Mouse (Mus musculus) MEL (cell line): ENCODE measurements at regions not wholly inside any gene's neighbourhood (a gene's known extent, or its start where the extent isn't known, plus 50 kb on each side); places are given as distances from the start of the nearest gene placed in this dataset.

Experiments used
- DNase-seq: peaks from one replicate; pipeline ENCODE4 v3.0.0; 2011; ENCODE audit warnings: low read depth, low spot score
- H3K27ac ChIP-seq: 2 replicates; pipeline ENCODE4 v1.5.1; 2012; ENCODE audit warnings: low read depth, mild to moderate bottlenecking, control low read depth, low read length, moderate library complexity; ENCODE audit not compliant: control insufficient read depth
- H3K27me3 ChIP-seq, 2 experiments: fragments of 150-350 bp in 1 of 2; sonication (generic) in 1 of 2; 2 replicates each; pipeline ENCODE4 v1.6.1; 2012; ENCODE audit warnings: low read length in 2 of 2, mild to moderate bottlenecking in 2 of 2, improper control_type of control experiment in 1 of 2, moderate library complexity in 1 of 2; ENCODE audit not compliant: insufficient read depth in 2 of 2, control insufficient read depth in 1 of 2
- H3K36me3 ChIP-seq, 2 experiments: 2 replicates each; pipeline ENCODE4 v1.6.1; 2012 to 2014; ENCODE audit warnings: low read length in 2 of 2, improper control_type of control experiment in 1 of 2, inconsistent platforms in 1 of 2, mild to moderate bottlenecking in 1 of 2; ENCODE audit not compliant: insufficient read depth in 2 of 2, control insufficient read depth in 1 of 2
- H3K4me1 ChIP-seq, 2 experiments: fragments of 150-350 bp in 1 of 2; sonication (generic) in 1 of 2; 2 replicates each; pipeline ENCODE4 v1.6.1; 2012; ENCODE audit warnings: low read length in 2 of 2, improper control_type of control experiment in 1 of 2, mild to moderate bottlenecking in 1 of 2; ENCODE audit not compliant: insufficient read depth in 2 of 2, control insufficient read depth in 1 of 2
- H3K4me3 ChIP-seq, 2 experiments: fragments of 150-350 bp in 1 of 2; sonication (generic) in 1 of 2; 2 replicates each; pipeline ENCODE4 v1.5.1; 2012; ENCODE audit warnings: low read depth in 2 of 2, low read length in 2 of 2, mild to moderate bottlenecking in 2 of 2, moderate library complexity in 2 of 2, control low read depth in 1 of 2, improper control_type of control experiment in 1 of 2; ENCODE audit not compliant: control insufficient read depth in 1 of 2, insufficient read depth in 1 of 2
- H3K79me2 ChIP-seq: 2 replicates; pipeline ENCODE4 v1.6.1; 2012; ENCODE audit warnings: mild to moderate bottlenecking, low read length, moderate library complexity; ENCODE audit not compliant: control insufficient read depth, poor library complexity, insufficient read depth
- H3K9ac ChIP-seq: 2 replicates; pipeline ENCODE4 v1.6.1; 2012; ENCODE audit warnings: low read depth, mild to moderate bottlenecking, control low read depth, low read length, moderate library complexity; ENCODE audit not compliant: control insufficient read depth, poor library complexity, severe bottlenecking
- H3K9me3 ChIP-seq: fragments of 150-350 bp; sonication (generic); replicated peaks from 2 replicates; pipeline ENCODE4 v1.6.1; 2012; ENCODE audit warnings: mild to moderate bottlenecking, low read length, improper control_type of control experiment, moderate library complexity; ENCODE audit not compliant: insufficient read depth
- BHLHE40 ChIP-seq: IDR thresholded peaks from 2 replicates; pipeline ENCODE4 v1.6.1; 2012; ENCODE audit warnings: low read depth, mild to moderate bottlenecking, inconsistent platforms, low read length, improper control_type of control experiment, borderline replicate concordance
- CHD2 ChIP-seq: IDR thresholded peaks from 2 replicates; pipeline ENCODE4 v1.6.1; 2011; ENCODE audit warnings: low read length, improper control_type of control experiment
- ELF1 ChIP-seq: IDR thresholded peaks from 2 replicates; pipeline ENCODE4 v1.6.1; 2014; ENCODE audit warnings: low read depth, mild to moderate bottlenecking, inconsistent platforms, low read length, improper control_type of control experiment, moderate library complexity
- EP300 ChIP-seq, 2 experiments: IDR thresholded peaks; 2 replicates each; pipeline ENCODE4 v1.6.1; 2011; ENCODE audit warnings: improper control_type of control experiment in 2 of 2, low read length in 2 of 2, low read depth in 1 of 2, mild to moderate bottlenecking in 1 of 2
- ETS1 ChIP-seq: IDR thresholded peaks from 2 replicates; pipeline ENCODE4 v1.6.1; 2012; ENCODE audit warnings: low read depth, mild to moderate bottlenecking, inconsistent platforms, low read length, improper control_type of control experiment, moderate library complexity
- GABPA ChIP-seq: IDR thresholded peaks from 2 replicates; pipeline ENCODE4 v1.6.1; 2012; ENCODE audit warnings: low read depth, mild to moderate bottlenecking, inconsistent platforms, low read length, improper control_type of control experiment, moderate library complexity
- GATA1 ChIP-seq: IDR thresholded peaks from 2 replicates; pipeline ENCODE4 v1.6.1; 2011; ENCODE audit warnings: low read depth, low read length, improper control_type of control experiment
- HCFC1 ChIP-seq: IDR thresholded peaks from 2 replicates; pipeline ENCODE4 v1.6.1; 2012; ENCODE audit warnings: low read depth, mild to moderate bottlenecking, inconsistent platforms, low read length, improper control_type of control experiment, moderate library complexity
- JUND ChIP-seq: IDR thresholded peaks from 2 replicates; pipeline ENCODE4 v1.6.1; 2011; ENCODE audit warnings: low read depth, mild to moderate bottlenecking, improper control_type of control experiment, low read length
- KAT2A ChIP-seq: conservative IDR thresholded peaks from 2 replicates; pipeline ENCODE4 v1.6.1; 2012; ENCODE audit warnings: low read depth, low read length, improper control_type of control experiment, inconsistent platforms
- MAFK ChIP-seq: IDR thresholded peaks from 2 replicates; pipeline ENCODE4 v1.6.1; 2011; ENCODE audit warnings: low read depth, mild to moderate bottlenecking, low read length, improper control_type of control experiment, borderline replicate concordance
- MAX ChIP-seq: IDR thresholded peaks from 2 replicates; pipeline ENCODE4 v1.6.1; 2011; ENCODE audit warnings: low read length, improper control_type of control experiment
- MYC ChIP-seq: IDR thresholded peaks from 2 replicates; pipeline ENCODE4 v1.6.1; 2011; ENCODE audit warnings: low read depth, mild to moderate bottlenecking, low read length, improper control_type of control experiment, moderate library complexity
- NELFE ChIP-seq: IDR thresholded peaks from 2 replicates; pipeline ENCODE4 v1.6.1; 2011; ENCODE audit warnings: low read depth, low read length, improper control_type of control experiment
- POLR2A ChIP-seq, 2 experiments: IDR thresholded peaks; 2 replicates each; pipeline ENCODE4 v1.6.1; 2011 to 2012; ENCODE audit warnings: low read length in 2 of 2, mild to moderate bottlenecking in 2 of 2, control low read depth in 1 of 2, improper control_type of control experiment in 1 of 2, low read depth in 1 of 2, moderate library complexity in 1 of 2; ENCODE audit not compliant: control insufficient read depth in 1 of 2, insufficient read depth in 1 of 2, poor library complexity in 1 of 2
- POLR2AphosphoS2 ChIP-seq: IDR thresholded peaks from 2 replicates; pipeline ENCODE4 v1.6.1; 2011; ENCODE audit warnings: low read length, improper control_type of control experiment
- POLR2AphosphoS5 ChIP-seq: IDR thresholded peaks from 2 replicates; pipeline ENCODE4 v1.6.1; 2012; ENCODE audit warnings: low read depth, borderline replicate concordance, mild to moderate bottlenecking, inconsistent platforms, low read length, moderate library complexity, mixed read lengths
- UBTF ChIP-seq: IDR thresholded peaks from 2 replicates; pipeline ENCODE4 v1.6.1; 2012; ENCODE audit warnings: low read depth, mild to moderate bottlenecking, inconsistent platforms, low read length, improper control_type of control experiment, moderate library complexity, borderline replicate concordance; ENCODE audit not compliant: insufficient read depth
- USF1 ChIP-seq: IDR thresholded peaks from 2 replicates; pipeline ENCODE4 v1.6.1; 2014; ENCODE audit warnings: low read depth, mild to moderate bottlenecking, inconsistent platforms, low read length, improper control_type of control experiment, moderate library complexity
- ZC3H11A ChIP-seq: IDR thresholded peaks from 2 replicates; pipeline ENCODE4 v1.6.1; 2012; ENCODE audit warnings: low read depth, mild to moderate bottlenecking, inconsistent platforms, low read length, improper control_type of control experiment

DNA sequence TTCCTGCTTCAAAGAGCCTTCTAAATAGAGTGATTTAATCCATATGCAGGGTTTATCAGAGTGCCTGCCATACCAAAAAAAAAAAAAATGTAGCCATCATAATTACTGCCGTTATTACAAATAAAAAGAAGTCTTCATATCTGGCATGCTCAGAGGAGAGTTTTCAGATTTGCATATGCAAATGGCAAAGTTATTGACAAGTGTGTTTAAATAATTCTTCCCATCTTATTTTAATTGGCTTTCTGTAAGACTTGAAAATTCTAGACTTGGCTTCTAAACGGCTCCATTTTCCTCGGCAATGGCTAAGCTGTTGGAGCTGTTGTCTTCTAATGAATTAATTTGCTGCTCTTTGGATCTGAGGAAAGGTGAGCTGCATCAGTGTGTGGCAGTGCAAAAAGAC lies 144.1 kb upstream of the Gm765 start:
- Histone ChIP-seq H3K27me3 (no peaks in the 10 kb centered on the region; a peak in 1 of 4 replicates), H3K4me1 (no peaks in the 10 kb centered on the region), H3K79me2 (no peaks in the 10 kb centered on the region), H3K36me3 (no peaks in the 10 kb centered on the region), H3K4me3 (no peak overlapping the region), H3K9ac (no peak overlapping the region), H3K27ac (no peak overlapping the region), H3K9me3 (no peaks in the 10 kb centered on the region)
- no peak for DNase-seq
- TF ChIP-seq POLR2AphosphoS2 (no peak), BHLHE40 (no peak), MAFK (no peak), ETS1 (no peak), NELFE (no peak), HCFC1 (no peak), GATA1 (no peak), POLR2A (IDR thresholded peaks at IDR 0.05; ENCODE audit: control insufficient read depth in 1 of 2, insufficient read depth in 1 of 2, low read depth in 1 of 2, low read length in 2 of 2, poor library complexity in 1 of 2) (no peak), JUND (no peak), UBTF (no peak), MAX (no peak), EP300 (IDR thresholded peaks at IDR 0.05; ENCODE audit: low read depth in 1 of 2, low read length in 2 of 2) (no peak), MYC (no peak)

- no peaks in the 10 kb centered on the region for H3K9me3 ChIP-seq
- TF ChIP-seq KAT2A (no peak), GATA1 (no peak), BHLHE40 (no peak), GABPA (no peak), JUND (no peak), MAX (no peak), POLR2AphosphoS2 (no peak), POLR2A (IDR thresholded peaks at IDR 0.05; ENCODE audit: control insufficient read depth in 1 of 2, insufficient read depth in 1 of 2, low read depth in 1 of 2, low read length in 2 of 2, poor library complexity in 1 of 2) (no peak), CHD2 (no peak), ZC3H11A (no peak), UBTF (no peak), USF1 (no peak), POLR2AphosphoS5 (no peak), EP300 (IDR thresholded peaks at IDR 0.05; ENCODE audit: low read depth in 1 of 2, low read length in 2 of 2) (no peak), ELF1 (no peak), NELFE (no peak)
- no peak overlapping the region for H3K9ac ChIP-seq
- no peak overlapping the region for H3K27ac ChIP-seq
- no peaks in the 10 kb centered on the region for H3K36me3 ChIP-seq
- DNase-seq: no peak
- no peaks in the 10 kb centered on the region; a peak in 1 of 4 replicates for H3K27me3 ChIP-seq
- H3K79me2 ChIP-seq: no peaks in the 10 kb centered on the region
- H3K4me1 ChIP-seq: no peaks in the 10 kb centered on the region
- H3K4me3 ChIP-seq: no peak overlapping the region
Measured at GRCm38 (mm10) chr6:98483319-98484123, 141.0 kb upstream of the Gm765 start.
